Mouse (Mus musculus) bone marrow macrophage, adult 2 months (primary cell): Measurements from ENCODE around the gene Eef2kmt. TPM values are rescaled to one million over a fixed set of nuclear protein-coding genes. Genes with fewer than 3 reads are reported as not detected.
A peak's percentile ranks its signal among the peaks of the same experiment; 100 is the strongest.
"Not testable (repeated sequence)": the region's sequence is repeated elsewhere in the genome, so short reads cannot be mapped to it uniquely, and the experiment has no call there.

Source experiments
- H3K27ac ChIP-seq: 2 replicates; pipeline ENCODE4 v1.5.1; 2012; ENCODE audit warnings: low read depth, low read length; ENCODE audit not compliant: insufficient read depth
- H3K4me1 ChIP-seq: 2 replicates; pipeline ENCODE4 v1.6.1; 2012; ENCODE audit warnings: low read length; ENCODE audit not compliant: control insufficient read depth, insufficient read depth
- H3K4me3 ChIP-seq: 2 replicates; pipeline ENCODE4 v1.5.1; 2012; ENCODE audit warnings: mild to moderate bottlenecking, low read length, moderate library complexity; ENCODE audit not compliant: insufficient read depth
- CTCF ChIP-seq: IDR thresholded peaks from 2 replicates; pipeline ENCODE4 v1.5.1; 2012; ENCODE audit warnings: low read depth, mild to moderate bottlenecking, low read length, moderate library complexity
- POLR2A ChIP-seq: IDR thresholded peaks from 2 replicates; pipeline ENCODE4 v1.6.1; 2012; ENCODE audit warnings: mild to moderate bottlenecking, low read depth, low read length, borderline replicate concordance
- polyA plus RNA-seq: library from polyadenylated mRNA; stranded (reverse); fragments of >200 nt; gene quantifications from 2 replicates; pipeline ENCODE4 v1.2.4, GENCODE M21; 2012; ENCODE audit not compliant: missing spikeins, insufficient read depth, insufficient read length

The Eef2kmt gene
- polyA plus RNA-seq, 1 experiment = 9.8 TPM

DNA sequence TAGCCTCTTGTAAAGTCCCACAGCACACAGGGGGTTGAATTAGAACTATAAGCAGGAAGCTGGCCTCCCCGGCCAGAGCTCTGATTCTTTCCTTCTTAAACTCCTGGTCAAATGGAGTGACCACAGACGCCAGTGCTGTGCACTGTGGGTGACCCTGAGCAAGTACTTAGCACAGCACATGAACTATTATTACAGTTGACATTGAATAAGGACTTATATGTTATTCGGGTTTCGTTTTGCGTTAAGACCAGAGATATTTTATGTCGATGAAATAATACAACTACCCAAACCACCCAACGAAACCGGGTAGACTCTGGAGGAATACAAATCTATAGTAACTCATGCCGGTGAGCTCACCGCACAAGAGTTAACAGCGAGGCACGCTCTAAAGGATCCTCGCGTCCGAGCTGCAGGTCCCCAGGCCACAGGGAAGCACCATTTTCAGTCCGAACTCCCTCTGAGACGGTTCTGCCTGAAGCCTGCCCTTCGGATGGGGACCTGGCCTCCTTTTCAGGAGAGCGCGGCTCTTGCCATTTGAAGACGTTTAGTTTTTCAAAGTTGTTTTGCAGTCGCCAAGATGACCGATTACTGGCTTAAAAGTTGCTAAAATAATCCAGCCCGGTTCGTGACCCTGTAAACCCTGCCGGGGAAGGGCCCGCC lies 572 bp downstream of the Eef2kmt start:
- H3K27ac ChIP-seq = peak overlapping the region; percentile 44
- peaks cover 15% of the 10 kb centered on the region for H3K4me1 ChIP-seq
- peak overlapping the region; percentile 97 for H3K4me3 ChIP-seq
- TF ChIP-seq CTCF (no peak), POLR2A (no peak)

GRCm38 (mm10) chr16:5254346-5255025 lies 1.3 kb downstream of the Eef2kmt start:
- Histone ChIP-seq H3K4me1 (peaks cover 20% of the 10 kb centered on the region), H3K27ac (peak overlapping the region; percentile 2; the same call in 1 of the 2 replicates)

DNA sequence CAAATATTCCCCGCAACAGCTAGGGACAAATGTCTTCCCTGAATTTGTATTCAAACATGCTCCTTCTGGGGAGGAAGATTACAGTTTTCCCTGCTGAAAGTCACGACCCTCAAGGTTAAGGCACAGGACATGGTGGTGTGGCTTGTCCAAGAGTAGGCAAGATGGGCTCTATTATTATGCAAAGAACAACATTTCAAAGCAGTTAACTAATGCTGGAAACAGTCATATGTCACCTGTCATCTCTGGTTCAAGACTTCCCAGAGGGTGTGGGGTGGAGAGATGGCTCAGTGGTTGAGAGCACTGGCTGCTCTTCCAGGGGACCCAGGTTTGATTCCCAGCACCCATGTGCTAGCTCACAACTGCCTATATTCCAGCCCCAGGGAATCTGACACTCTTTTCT lies 3.5 kb downstream of the Eef2kmt start:
- no peak for TF ChIP-seq CTCF
- no peak for TF ChIP-seq POLR2A
- Histone ChIP-seq H3K4me1 (peaks cover 20% of the 10 kb centered on the region), H3K4me3 (no peak overlapping the region), H3K27ac (no peak overlapping the region)

More at GRCm38 (mm10) chr16:5254346-5255025, 1.3 kb downstream of the Eef2kmt start:
- TF ChIP-seq POLR2A = no peak
- peak; percentile 77 for TF ChIP-seq CTCF
- H3K4me3 ChIP-seq = peak overlapping the region; percentile 97

DNA sequence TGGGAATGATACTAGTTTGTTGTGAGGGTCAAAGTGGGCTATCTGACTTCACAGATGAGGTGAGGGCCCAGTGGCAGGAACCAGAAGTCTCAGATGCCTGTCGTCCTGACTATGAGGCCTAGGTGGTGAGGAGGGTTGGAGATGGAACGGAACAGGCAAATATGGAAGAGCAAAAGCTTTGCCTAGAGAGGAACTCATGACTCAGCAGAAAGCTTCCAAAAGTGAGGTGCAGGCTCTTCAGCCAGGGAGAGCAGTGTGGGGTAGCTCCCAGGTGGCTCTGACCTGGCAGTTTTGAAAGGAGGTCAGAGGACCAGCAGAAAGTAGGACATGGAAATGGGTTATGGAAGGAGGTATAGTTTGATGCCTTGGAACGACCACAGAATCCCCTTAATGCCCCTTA lies 4.9 kb downstream of the Eef2kmt start:
- H3K27ac ChIP-seq = no peak overlapping the region
- TF ChIP-seq CTCF (no peak), POLR2A (no peak)
- no peak overlapping the region for H3K4me3 ChIP-seq
- peaks cover 18% of the 10 kb centered on the region for H3K4me1 ChIP-seq

DNA sequence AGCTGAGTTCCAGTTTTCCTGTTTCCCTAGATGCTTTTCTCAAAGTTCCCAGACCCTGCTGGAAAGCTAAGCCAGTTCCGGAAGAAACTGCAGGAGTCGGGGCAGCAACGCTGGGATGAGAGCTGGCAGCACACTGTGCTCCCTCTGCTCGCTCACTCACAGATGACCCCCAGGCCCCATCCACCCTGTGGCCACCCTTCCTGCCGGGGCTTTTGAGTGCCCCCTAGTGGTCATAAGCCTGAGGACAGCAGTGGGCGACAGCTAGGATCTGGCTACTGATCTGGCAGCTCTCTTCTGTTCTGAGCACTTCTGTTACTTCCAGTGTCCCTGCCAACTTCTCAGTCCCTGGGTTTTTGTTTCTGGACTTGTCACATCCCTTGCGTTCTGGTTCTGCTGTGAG lies 11.4 kb downstream of the Eef2kmt start:
- Histone ChIP-seq H3K27ac (no peak overlapping the region), H3K4me1 (no peaks in the 10 kb centered on the region), H3K4me3 (no peak overlapping the region)
- TF ChIP-seq POLR2A (no peak), CTCF (peak; percentile 96)

DNA sequence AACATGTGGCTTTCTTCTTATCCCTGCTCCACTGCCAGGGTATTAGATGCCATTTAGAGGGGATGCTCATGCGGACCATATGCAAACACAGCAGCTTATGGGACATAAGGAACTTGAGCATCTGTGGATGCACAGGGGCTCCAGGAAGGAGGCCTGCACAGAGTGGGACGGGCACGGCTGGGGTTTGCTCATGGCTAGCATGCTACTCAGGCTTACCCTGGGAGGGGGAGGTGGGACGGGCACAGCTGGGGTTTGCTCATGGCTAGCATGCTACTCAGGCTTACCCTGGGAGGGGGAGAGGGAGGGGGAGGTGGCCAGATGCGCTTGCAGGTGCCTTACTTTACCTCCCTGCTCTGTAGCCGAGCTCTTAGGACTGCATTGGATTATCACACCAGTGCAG lies 12.9 kb downstream of the Eef2kmt start:
- H3K4me1 ChIP-seq = no peaks in the 10 kb centered on the region
- TF ChIP-seq CTCF (no peak), POLR2A (no peak)
- H3K4me3 ChIP-seq = no peak overlapping the region
- H3K27ac ChIP-seq = no peak overlapping the region

DNA sequence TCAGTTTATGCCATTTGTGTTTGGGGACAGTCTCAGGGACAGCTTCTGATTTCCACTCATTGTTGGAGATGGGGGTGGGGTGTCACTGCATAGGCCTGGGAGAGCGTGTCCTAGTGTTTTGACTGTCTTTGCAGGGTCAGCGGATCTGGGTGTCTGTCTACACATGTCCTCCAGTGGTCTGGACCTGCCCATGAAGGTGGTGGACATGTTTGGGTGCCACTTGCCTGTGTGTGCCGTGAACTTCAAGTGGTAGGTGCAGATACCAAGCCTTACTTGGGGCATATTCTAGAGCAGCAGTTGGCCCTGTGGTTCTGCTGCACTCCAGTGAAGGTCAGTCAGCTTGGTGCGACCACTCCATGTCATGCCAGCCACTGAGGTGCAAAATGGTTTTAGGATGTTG lies 13.4 kb downstream of the Eef2kmt start:
- Histone ChIP-seq H3K27ac (no peak overlapping the region), H3K4me3 (no peak overlapping the region), H3K4me1 (no peaks in the 10 kb centered on the region)
- TF ChIP-seq CTCF (no peak), POLR2A (no peak)

DNA sequence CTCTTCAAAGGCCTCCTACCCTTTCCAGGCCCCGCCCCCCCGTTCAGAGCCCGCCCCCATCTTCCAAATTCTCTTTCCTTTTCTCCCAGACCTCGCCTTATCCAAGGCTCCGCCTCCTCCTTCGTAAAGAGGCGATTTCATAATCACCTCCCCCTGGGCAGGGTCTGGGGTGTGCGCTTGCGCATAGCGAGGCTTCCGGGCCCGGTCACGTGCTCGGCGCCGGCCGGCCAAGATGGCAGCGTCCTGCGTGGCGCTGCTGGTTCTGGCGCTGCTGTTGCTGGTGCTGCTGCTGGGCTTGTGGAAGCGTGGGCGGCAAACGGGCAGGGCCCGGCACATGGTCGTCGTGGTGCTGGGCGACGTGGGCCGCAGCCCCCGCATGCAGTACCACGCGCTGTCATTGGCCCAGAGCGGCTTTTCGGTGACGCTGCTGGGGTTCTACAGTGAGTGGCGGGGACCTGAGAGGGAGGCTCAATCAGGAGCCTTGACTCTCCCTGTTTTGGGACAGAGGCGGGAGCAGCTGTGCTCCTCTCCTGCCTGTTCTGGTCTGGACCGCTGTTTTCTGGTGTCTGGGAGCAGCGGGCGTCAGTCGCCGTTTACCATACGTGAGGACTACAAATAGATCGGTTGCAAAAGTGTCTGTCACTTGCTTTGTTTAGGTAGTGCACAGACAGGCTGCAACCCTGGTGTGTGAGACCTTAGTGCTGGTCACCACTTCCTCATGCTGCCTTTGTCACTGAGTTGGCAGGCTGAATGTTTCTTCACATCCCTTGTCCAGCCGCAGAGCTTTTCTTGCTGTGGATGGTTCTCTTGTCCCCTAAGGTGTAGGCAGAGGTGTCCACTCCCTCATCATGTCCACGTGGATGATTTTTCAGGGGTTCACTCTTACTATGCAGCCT lies 22.1 kb downstream of the Eef2kmt start, which contains the start of gene Alg1:
Alg1 (plus strand) TSS at position 204 of the 896 bp plus-strand sequence.
- Histone ChIP-seq H3K4me3 (peak within 1 kb of the TSS; percentile 81), H3K27ac (peak within 1 kb of the TSS; percentile 64), H3K4me1 (peaks cover 9% of the 10 kb centered on the region; the same call in 1 of the 2 replicates)
- TF ChIP-seq POLR2A (peak; percentile 96), CTCF (no peak)

DNA sequence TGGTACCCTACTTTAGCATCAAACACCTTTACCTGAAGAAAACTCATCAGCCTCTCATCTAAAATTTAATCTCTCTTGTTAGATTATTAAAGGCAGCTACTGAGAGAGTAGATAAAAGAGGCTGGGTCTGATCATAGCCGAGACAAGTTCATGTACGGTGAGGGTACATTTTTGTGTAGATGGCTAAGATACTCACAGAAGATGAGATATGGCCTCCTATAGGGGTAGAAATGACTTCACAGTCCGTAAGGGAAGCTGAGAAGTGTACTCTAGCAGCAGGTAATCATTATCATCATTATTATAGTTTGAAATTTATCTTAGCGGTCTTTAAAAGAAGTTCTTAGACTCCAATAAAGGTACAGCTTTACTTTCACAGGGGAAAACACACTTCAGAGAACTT lies 22.8 kb downstream of the Eef2kmt start:
- Histone ChIP-seq H3K4me1 (peaks cover 9% of the 10 kb centered on the region; the same call in 1 of the 2 replicates), H3K4me3 (no peak overlapping the region), H3K27ac (no peak overlapping the region)
- TF ChIP-seq CTCF = no peak
- no peak for TF ChIP-seq POLR2A

GRCm38 (mm10) chr16:5228103-5228502 lies 27.7 kb downstream of the Eef2kmt start:
- not testable (repeated sequence) for H3K27ac ChIP-seq, H3K4me3 ChIP-seq, H3K4me1 ChIP-seq

DNA sequence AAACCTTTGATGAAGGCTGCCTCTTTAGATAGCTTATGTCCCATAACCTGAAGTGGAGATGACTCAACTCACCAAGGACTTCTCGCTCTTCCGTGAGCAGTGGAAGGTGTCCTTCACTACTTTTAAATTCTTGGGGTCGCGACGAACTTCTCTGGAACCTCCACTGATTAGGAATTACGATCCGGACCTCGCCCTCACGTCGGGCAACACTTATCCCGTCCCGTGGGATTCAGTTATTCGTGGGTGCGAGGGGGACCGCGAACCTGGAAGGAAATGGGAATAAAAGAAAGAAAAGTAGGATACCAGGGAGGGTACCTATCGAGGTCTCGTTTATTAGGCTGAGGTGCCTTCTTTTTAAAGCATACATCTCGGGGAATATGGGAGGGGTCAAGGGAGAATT lies 28.3 kb downstream of the Eef2kmt start:
- not testable (repeated sequence) for H3K4me3 ChIP-seq, H3K27ac ChIP-seq, H3K4me1 ChIP-seq

DNA sequence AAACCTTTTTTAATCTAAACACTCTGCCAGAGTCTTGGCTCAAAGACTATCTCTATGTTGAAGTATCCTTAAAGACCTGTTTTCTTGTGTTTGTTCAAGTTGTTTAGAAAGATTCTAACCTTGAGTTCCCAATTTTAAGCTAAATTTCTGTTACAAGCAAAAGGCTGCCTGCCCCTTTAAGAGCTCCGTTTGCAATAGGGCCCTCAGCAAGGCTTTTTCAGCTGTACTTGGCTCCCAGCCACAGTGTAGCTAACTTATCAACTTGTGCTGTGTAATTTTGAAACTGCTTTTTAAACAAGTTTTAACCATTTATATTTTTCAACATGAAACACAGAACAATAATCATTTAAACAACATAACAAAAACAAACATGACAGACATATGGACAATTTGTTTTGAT lies 29.2 kb downstream of the Eef2kmt start:
- not testable (repeated sequence) for H3K4me3 ChIP-seq, H3K4me1 ChIP-seq, H3K27ac ChIP-seq
